Mouse (Mus musculus) heart, adult 2 months (tissue): ENCODE results near the gene Tmem251.

Source experiments
- CTCF ChIP-seq: fragments of 200-600 bp; IDR thresholded peaks from 2 replicates; pipeline ENCODE4 v1.8.1; 2022; ENCODE audit warnings: antibody characterized with exemption, mild to moderate bottlenecking, moderate library complexity
- EP300 ChIP-seq: fragments of 200-500 bp; IDR thresholded peaks from 2 replicates; pipeline ENCODE4 v1.6.1; 2011; ENCODE audit warnings: low read depth, low read length, control low read depth; ENCODE audit not compliant: insufficient read depth
- POLR2A ChIP-seq: fragments of 200-500 bp; IDR thresholded peaks from 2 replicates; pipeline ENCODE4 v1.6.1; 2011; ENCODE audit warnings: mild to moderate bottlenecking, low read depth, low read length, control low read depth; ENCODE audit not compliant: insufficient read depth

DNA sequence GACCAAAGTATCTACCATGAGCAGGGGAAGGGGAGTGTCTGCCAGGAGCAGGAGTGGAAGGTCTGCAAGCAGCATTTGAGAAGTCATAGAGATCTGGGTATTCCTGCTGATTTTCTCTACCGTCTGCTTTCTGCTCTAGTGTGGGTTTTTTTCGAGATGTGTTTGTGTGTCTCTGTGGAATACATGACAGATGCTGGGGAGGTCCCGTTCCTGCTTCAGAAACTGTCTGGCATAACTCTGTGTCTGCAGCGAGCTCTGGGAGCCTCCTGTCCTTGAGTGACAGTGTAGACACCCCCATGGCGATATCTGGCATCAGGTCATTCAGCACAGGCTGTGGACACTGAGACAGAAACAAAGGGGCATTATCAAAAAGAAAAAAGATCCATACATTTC lies 42.0 kb downstream of the Tmem251 start:
- TF ChIP-seq CTCF: no peak
- no peak for TF ChIP-seq POLR2A
- no peak for TF ChIP-seq EP300
